Mouse (Mus musculus): ENCODE measurements around the gene Spice1. TPM values are rescaled to one million over a fixed set of nuclear protein-coding genes. Genes with fewer than 3 reads are reported as not detected.

The Spice1 gene
- 27.3 and 39.1 TPM in 2 replicates for total RNA-seq (2017)

DNA sequence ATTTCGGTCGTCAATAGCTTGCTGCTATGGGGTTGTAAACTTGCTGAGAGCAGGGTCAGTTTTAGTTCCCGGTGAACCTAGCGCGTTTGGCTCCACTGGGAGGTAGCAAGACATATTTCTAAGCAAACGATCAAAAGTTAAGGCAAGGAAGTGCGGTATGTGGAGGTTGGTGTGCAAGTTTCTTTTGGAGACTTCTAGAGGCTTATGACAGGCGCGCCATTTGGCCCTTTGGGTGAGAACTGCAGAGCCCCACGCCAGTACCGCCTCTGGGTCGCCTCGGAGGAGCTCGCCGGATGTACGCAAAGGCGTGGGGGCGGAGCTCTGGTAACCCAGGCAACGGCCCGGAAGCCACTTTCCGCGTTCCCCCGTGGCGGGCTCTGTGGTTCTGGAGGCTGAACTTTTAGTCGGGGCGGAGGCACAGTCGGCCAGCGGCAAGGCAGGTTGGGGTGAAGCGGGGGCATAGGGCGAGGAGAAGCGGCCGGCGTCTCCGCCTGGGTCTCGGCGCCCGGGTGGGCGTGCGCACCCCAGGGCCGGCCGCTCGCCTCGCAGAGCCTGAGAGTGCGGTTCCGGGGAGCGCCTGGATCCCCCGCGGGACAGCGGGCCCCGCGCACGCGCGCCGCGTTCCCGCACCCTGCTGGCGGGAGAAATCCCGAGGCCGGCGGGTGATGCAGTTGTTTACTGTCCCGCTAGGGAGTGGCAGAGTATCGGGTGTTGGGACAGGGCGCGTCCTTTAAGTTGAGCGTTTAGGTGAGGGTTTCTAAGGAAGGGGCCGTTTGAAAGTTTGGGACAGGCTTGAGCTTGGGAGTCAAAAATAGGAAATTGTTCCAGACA, at the start of gene Spice1:
Gene Spice1, plus strand, starts transcription at position 51 of the 831 bp plus-strand sequence.
- ATAC-seq (replicated peaks in 1 of 2; ENCODE audit: insufficient read depth in 1 of 2, low FRiP score in 2 of 2, low TSS enrichment in 1 of 2, low read depth in 1 of 2, poor library complexity in 2 of 2, severe bottlenecking in 2 of 2) = peak; percentile 98 to 99

DNA sequence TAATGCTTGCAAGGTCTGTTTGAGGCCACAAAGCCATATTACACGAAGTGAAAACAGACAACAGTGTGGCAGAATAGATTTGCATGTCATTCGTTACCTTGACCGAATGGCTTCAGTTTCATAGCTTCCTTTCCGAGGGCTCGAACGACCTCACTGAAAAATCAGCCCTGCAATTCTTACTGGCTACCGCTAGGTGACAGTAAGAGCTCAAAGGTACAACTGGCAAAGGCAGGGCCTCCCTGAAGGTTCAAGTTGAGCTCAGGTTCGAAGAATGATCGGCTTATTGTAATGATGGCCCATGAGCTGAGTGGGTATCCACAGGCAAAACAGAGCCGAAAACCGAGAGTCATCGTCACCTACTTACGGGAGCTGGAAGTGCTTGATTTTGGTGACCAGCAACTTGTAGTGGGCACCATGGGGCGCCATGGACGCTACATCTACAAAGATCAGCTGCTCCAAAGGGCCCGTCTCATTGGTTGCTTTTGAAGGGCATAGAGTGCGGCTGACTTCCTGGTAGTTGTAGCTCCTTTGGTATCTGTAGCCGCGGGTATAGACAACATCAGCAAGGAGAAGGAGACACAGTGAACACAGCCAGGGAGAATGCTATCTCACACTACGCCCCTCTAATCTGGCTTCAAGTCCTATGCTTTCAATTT, 47.4 kb upstream of the Spice1 start:
- ATAC-seq (replicated peaks in 1 of 2; ENCODE audit: insufficient read depth in 1 of 2, low FRiP score in 2 of 2, low TSS enrichment in 1 of 2, low read depth in 1 of 2, poor library complexity in 2 of 2, severe bottlenecking in 2 of 2) = no peak

DNA sequence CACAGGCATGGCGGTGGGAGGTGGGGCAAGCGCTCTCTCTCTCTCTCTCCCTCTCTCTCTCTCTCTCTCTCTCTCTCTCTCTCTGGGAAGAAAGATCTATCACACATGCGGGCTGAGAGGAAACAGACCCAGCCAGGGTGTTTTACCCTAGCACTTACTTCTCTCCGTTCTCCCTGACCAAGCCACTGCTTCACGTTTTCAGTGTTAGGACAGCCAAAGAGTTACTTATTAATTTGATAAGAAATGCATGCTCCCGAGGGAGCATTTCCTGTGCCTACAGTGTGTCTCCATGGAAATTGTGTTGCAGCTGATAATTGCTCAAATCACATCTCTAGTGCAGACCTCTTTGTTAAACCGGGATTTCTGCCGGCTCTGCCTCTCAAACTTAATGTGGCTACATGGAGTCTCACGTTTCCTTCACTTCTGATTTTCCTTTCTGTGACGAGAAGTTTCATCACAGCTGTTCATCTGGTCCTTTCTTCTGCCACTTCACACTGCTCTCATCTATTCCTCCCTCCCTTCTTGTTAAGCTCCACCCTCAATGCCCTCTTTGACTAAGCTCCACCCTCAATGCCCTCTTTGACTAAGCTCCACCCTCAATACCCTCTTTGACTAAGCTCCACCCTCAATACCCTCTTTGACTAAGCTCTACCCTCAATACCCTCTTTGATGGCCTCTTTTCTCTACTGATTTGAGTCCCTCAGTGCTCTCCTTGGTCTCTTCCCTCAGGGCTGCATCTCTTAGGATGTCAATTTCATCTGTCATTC, 44.6 kb upstream of the Spice1 start:
- ATAC-seq (replicated peaks in 1 of 2; ENCODE audit: insufficient read depth in 1 of 2, low FRiP score in 2 of 2, low TSS enrichment in 1 of 2, low read depth in 1 of 2, poor library complexity in 2 of 2, severe bottlenecking in 2 of 2) = no peak

DNA sequence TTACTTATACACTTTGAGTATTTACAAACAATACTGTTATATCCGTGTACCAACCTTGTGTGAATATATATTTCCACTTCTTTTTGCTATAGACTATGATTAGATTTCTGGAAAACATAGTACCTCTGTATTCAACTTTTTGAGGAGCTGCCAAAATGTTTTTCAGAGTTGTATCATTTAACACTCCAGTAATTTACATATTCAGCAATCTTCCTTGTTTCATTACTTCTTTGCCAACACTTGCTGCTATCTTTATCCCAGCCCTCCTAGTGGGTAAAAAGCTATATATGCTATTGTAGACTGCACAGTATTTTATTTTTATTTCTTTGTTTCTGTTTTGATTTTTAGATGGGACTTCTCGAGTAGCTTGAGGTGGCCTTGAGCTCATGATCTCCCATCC, 43.1 kb upstream of the Spice1 start:
- no peak for ATAC-seq (replicated peaks in 1 of 2; ENCODE audit: insufficient read depth in 1 of 2, low FRiP score in 2 of 2, low TSS enrichment in 1 of 2, low read depth in 1 of 2, poor library complexity in 2 of 2, severe bottlenecking in 2 of 2)

DNA sequence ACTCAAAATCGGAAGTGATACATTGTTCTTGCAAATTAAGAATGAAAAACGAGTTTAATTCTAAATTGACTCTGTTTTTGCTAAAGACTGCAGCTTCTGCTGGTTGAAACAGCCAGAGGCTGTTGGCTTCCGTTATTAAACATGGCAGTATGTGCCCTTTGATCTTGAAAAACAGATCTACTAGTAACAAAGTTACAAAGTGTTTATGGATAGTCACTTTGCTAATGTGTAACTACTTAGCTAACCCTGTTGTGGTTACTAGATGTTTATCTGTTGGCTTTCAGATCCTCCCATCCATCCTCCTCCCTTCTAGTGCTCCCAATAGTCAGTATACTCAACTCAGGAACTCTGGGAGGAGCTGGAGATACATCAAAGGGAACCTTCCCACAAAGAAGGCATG, 41.3 kb upstream of the Spice1 start:
- no peak for ATAC-seq (replicated peaks in 1 of 2; ENCODE audit: insufficient read depth in 1 of 2, low FRiP score in 2 of 2, low TSS enrichment in 1 of 2, low read depth in 1 of 2, poor library complexity in 2 of 2, severe bottlenecking in 2 of 2)

DNA sequence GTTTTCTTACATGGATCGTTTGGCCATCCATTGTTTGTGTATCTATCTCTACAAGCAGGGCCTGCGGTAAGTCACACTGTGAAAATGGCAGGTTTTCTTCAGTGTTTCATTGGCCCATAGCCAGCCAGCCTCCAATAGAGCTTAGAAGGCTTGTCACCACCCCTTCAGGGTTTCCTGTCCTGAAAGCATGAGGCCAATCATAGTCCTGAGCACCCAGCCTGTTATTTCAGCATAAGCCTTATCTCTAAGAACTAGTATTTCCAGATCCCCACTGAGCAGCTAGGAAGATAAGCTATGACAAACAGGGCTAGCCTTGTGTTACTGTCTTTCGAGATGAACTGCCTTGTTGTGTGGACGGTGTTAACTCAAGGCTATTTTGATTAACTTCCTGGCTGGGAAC, 33.5 kb upstream of the Spice1 start:
- ATAC-seq (replicated peaks in 1 of 2; ENCODE audit: insufficient read depth in 1 of 2, low FRiP score in 2 of 2, low TSS enrichment in 1 of 2, low read depth in 1 of 2, poor library complexity in 2 of 2, severe bottlenecking in 2 of 2) = peak; percentile 53 to 56; a peak in 1 of 4 replicates

DNA sequence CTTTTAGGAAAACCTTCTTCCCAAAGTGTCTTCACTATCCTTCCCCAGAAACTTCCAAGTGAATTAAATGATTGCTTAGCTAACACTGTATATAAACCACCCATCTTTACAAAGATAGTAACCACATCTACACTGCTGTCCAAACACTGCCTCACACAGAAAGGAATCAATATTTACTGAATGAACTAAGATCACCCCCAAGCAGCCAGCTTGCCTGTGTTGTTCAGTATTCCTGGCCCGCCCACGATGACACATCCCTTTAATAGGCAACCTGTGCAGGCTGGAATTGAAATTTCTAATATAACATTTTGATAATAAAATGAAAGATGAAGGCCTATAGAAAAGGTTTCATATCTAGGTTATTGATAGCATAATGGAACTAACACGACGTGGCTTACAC, 30.6 kb upstream of the Spice1 start:
- no peak for ATAC-seq (replicated peaks in 1 of 2; ENCODE audit: insufficient read depth in 1 of 2, low FRiP score in 2 of 2, low TSS enrichment in 1 of 2, low read depth in 1 of 2, poor library complexity in 2 of 2, severe bottlenecking in 2 of 2)

DNA sequence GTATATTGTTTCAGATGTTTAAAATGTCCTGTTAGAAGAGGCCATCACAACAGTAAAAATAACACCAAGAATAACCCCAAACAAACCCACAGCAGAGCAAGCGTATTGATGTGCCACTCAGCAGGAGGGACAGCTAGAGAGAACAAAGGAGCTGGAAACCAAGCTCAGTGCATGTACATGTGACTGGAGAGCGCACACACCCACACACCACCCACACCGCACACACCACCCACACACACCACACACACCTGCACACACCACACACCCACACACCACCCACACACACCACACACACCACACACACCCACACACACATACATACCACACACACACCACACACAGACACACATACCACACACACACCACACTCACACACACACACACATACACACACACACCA, 26.7 kb upstream of the Spice1 start:
- no peak for ATAC-seq (replicated peaks in 1 of 2; ENCODE audit: insufficient read depth in 1 of 2, low FRiP score in 2 of 2, low TSS enrichment in 1 of 2, low read depth in 1 of 2, poor library complexity in 2 of 2, severe bottlenecking in 2 of 2)

DNA sequence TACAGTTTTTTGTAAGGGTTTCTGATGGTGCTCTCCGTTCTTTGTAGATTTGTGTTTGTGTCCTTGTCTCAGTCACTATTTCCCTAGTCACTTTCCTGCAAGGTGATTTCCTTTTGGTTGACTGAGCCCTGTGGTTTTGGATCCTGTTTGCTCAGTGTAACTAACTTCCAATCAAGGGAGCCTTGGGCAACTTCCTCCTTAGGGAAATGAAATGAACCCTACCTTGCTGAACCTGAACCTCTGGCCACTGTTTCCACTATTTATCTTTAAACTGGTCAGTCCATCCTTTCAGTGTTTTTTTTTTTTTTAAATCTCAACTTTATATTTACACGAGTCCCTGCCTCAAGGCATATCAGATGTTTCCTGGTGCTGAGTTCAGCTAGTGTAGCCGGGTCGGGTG, 18.3 kb upstream of the Spice1 start:
- no peak for ATAC-seq (replicated peaks in 1 of 2; ENCODE audit: insufficient read depth in 1 of 2, low FRiP score in 2 of 2, low TSS enrichment in 1 of 2, low read depth in 1 of 2, poor library complexity in 2 of 2, severe bottlenecking in 2 of 2)

DNA sequence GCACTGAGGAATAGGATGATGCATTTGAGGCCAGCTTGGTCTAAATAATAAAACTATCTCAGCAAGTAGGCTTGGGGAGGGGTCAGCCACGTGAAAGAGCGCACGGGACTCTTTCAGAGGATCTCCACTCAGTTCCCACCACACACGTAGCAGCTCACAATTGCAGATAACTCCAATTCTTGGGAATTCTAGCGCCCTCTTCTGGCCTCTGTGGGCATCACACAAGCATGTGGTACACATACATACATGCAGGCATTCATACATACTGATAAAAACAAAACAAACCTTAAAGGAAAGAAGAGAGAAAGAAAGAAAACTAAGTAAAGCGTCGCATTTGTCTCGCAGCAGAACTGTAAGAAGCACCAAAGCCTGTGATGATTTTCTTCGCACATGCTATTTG, 16.3 kb upstream of the Spice1 start:
- ATAC-seq (replicated peaks in 1 of 2; ENCODE audit: insufficient read depth in 1 of 2, low FRiP score in 2 of 2, low TSS enrichment in 1 of 2, low read depth in 1 of 2, poor library complexity in 2 of 2, severe bottlenecking in 2 of 2) = no peak

DNA sequence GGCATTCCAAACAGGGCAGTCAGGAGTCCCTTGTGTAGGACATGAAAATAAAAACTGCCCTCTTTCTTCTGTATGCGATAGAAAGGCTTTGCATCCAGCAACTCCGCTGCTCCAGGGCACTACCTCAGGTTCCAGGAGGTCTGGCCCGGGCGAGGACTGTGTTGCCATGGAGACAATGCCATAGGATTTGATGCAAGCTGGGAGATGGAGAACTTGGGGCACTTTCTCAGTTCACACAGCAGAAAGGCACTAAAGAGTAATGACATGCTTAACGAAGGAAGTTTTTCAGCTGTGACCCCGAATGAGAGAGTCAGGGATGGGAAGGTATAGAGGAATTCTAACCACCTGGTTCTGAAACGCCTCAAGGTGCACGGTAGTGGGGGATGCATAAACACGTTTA, 15.8 kb upstream of the Spice1 start:
- ATAC-seq (replicated peaks in 1 of 2; ENCODE audit: insufficient read depth in 1 of 2, low FRiP score in 2 of 2, low TSS enrichment in 1 of 2, low read depth in 1 of 2, poor library complexity in 2 of 2, severe bottlenecking in 2 of 2) = no peak

DNA sequence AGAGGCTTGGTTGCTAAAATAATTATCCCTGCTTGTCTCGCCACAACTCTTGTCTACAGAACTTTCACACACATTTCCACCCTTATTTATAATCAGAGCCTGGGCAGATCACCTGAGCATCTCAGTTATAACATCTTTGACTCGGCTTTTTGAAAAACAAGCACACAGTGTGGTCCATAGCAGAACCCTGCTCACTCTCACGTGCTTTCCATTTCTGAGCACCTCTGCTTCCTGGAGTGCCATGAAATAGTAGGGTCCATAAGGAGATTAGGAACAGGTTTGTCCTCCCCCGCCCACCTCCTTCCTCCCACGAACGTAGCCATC, 15.3 kb upstream of the Spice1 start:
- ATAC-seq (replicated peaks in 1 of 2; ENCODE audit: insufficient read depth in 1 of 2, low FRiP score in 2 of 2, low TSS enrichment in 1 of 2, low read depth in 1 of 2, poor library complexity in 2 of 2, severe bottlenecking in 2 of 2) = no peak

DNA sequence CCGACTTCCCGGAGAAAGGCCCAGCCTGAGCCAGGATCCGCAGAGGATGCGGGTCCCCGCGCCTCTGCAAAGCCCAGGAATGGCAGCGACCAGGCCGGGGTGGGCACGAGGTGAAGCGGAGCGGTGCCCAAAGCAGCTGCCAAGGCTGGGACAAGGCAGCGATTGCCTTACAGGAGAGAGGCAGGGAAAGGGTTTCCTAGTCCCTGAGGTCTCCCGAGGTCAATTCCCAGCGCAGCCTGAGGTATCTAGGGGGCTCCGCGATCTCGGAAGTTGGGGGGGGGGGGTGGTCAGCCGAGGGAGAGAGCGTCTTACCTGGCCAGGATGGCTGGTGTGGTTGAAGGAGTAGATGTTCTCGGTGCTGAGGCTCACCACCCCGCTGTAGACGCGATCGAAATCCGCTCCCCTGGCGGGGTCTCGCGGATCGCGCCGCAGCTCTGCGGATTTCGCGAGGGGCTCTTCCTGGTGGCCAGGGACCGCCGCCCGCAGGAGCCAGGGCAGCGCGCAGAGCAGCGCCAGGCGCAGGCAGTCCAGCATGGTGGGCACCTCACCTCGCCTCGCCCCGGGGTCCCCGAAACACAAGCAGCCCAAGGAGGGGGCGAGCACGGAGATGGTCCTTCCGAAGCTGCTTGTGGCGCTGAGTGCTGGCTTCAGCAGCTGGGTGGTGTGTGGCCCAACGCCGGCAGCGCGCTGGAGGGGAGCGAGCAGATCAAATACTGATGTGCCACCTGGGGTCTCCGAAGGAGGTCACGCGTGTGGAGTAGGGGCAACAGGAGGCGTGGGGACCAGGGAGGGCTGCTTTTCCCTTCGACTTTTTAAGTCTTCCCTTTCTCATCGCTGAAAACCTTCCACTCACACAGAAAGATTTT, 14.7 kb upstream of the Spice1 start:
- ATAC-seq (replicated peaks in 1 of 2; ENCODE audit: insufficient read depth in 1 of 2, low FRiP score in 2 of 2, low TSS enrichment in 1 of 2, low read depth in 1 of 2, poor library complexity in 2 of 2, severe bottlenecking in 2 of 2) = peak; percentile 39 to 43; a peak in 3 of 4 replicates

DNA sequence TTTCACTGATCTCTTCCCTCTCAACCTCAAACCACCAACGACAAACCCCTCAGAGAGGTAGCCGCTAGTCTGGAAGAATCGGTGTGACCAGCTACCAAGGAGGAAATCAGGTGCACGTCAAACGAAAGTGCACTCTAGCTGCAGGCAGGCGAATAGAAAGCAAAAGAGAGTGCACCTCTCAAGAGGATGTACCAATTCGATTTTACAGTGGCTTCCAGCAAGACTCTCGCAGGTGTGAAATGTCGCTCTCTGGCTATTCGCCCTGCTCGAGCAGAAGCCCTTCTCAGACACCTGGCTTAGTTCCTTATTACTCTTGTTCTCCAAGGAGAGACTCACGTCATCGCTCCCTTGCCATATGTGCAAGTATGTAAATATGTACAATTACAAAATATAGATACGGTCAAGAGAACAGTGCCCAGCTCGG, 14.0 kb upstream of the Spice1 start, which contains the start of gene Sidt1:
Gene Sidt1, minus strand, starts transcription at position 336 of the 424 bp plus-strand sequence.
- peak; percentile 47 to 62 for ATAC-seq (replicated peaks in 1 of 2; ENCODE audit: insufficient read depth in 1 of 2, low FRiP score in 2 of 2, low TSS enrichment in 1 of 2, low read depth in 1 of 2, poor library complexity in 2 of 2, severe bottlenecking in 2 of 2)

DNA sequence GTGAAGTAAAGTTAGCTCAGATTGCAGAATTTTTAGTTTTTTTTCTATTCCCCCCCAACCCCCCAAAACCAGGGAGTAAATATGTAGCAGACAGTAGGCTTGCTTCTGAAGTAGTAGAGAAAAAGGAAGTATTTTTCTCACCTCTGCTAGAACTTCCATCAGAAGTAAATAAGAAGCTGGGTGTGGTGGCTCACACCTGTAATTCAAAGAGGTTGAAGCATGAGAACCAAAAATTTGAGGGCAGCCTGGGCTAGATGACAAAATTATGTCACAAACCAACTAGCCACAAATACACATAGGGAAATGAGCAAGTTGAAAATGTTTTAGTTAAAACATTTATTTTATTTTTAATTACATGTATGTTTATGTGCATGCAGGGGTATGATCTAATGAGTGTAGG, 9.4 kb upstream of the Spice1 start:
- ATAC-seq (replicated peaks in 1 of 2; ENCODE audit: insufficient read depth in 1 of 2, low FRiP score in 2 of 2, low TSS enrichment in 1 of 2, low read depth in 1 of 2, poor library complexity in 2 of 2, severe bottlenecking in 2 of 2) = no peak

DNA sequence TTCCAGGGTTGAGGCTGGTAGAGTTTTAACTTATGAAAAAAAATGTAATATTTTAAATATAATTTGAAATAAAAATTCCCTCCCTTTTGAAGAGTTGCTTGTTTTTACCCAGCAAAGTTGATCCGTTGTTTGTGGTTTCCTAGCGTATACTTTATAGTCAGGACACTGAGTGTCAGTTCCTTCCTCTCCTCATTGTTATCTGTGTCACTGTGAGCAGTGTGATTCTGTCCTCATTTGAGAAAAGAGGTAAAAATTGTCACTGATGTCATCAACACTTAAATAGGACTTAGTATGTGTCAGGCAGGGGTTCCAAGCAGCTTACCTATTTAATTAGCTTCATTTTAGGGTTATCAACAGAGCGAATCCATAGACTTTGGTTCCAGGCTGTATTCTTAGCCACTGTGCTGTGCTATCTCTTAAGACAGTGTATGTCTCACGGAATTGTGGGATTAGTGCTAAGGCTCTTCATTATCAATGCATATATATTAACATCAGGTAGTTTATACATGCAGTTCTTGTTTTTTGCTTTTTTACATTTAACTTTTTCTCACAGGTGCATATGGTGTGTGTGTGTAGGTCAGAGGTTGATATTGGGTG, 3.0 kb downstream of the Spice1 start:
- no peak for ATAC-seq (replicated peaks in 1 of 2; ENCODE audit: insufficient read depth in 1 of 2, low FRiP score in 2 of 2, low TSS enrichment in 1 of 2, low read depth in 1 of 2, poor library complexity in 2 of 2, severe bottlenecking in 2 of 2)

DNA sequence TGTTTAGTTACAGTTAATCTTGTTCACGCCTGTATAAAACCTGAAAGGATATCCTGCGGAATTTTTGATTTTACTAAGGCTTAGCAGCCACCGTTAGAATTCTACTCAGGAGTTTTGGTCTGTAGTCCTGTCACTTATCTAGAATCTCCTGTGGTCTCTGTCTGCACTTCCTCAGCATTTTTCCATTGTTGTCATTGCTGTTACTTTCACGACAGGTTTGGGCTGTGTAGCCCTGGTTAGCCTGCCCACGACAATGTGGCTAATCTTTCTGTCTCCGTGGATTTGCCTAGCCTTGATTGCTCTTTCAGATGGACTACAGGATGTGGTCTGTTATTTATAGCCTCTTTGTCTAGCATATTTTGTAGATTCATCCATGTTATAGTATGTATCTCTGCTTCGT, 9.4 kb downstream of the Spice1 start:
- peak; percentile 37 to 48; a peak in 1 of 4 replicates for ATAC-seq (replicated peaks in 1 of 2; ENCODE audit: insufficient read depth in 1 of 2, low FRiP score in 2 of 2, low TSS enrichment in 1 of 2, low read depth in 1 of 2, poor library complexity in 2 of 2, severe bottlenecking in 2 of 2)

Data from hematopoietic stem cell, adult 5-6 weeks (primary cell).